Mouse (Mus musculus) T-helper 2 cell (primary cell): Measurements from ENCODE around the gene E030030I06Rik.
"Not testable (repeated sequence)": the region's sequence is repeated elsewhere in the genome, so short reads cannot be mapped to it uniquely, and the experiment has no call there.

Experiments
- in situ Hi-C: fragments of 300-600 bp; cut with MboI, MseI; formaldehyde crosslinking; loops from one replicate; pipeline ENCODE4 v1.15.1; 2025; ENCODE audit warnings: high pct_unique_total_duplicates

The E030030I06Rik gene

GRCm38 (mm10) chr10:22153147-22153690 is 4.1 kb upstream of the E030030I06Rik start:
- in situ Hi-C loops, result not testable (repeated sequence)

- in situ Hi-C loops, result not testable (repeated sequence)
Measured at GRCm38 (mm10) chr10:22151863-22152640, 3.0 kb upstream of the E030030I06Rik start.

GRCm38 (mm10) chr10:22151056-22151862 is 2.2 kb upstream of the E030030I06Rik start:
- in situ Hi-C loops, result not testable (repeated sequence)

- in situ Hi-C loops, result no loop called here
Measured at GRCm38 (mm10) chr10:22150593-22150992, 1.5 kb upstream of the E030030I06Rik start.

- in situ Hi-C loops, result no loop called here
Measured at GRCm38 (mm10) chr10:22149691-22150465, 808 bp upstream of the E030030I06Rik start.

GRCm38 (mm10) chr10:22148441-22149072 is 513 bp downstream of the E030030I06Rik start:
- in situ Hi-C loops, result no loop called here

GRCm38 (mm10) chr10:22142926-22143325 is 6.1 kb downstream of the E030030I06Rik start:
- in situ Hi-C loops, result loop anchor here (5.0 kb wide), 1 partner anchor 594 kb away; no protein-coding TSS in a partner anchor

- in situ Hi-C loops, result loop anchor here (5.0 kb wide), 1 partner anchor 595 kb away; no protein-coding TSS in a partner anchor
Measured at GRCm38 (mm10) chr10:22142194-22142593, 6.9 kb downstream of the E030030I06Rik start.

GRCm38 (mm10) chr10:22140665-22141280 is 8.3 kb downstream of the E030030I06Rik start:
- in situ Hi-C loops, result loop anchor here (5.0 kb wide), 1 partner anchor 597 kb away; no protein-coding TSS in a partner anchor

- in situ Hi-C loops, result no loop called here
Measured at GRCm38 (mm10) chr10:22074531-22074930, 74.5 kb downstream of the E030030I06Rik start.

- in situ Hi-C loops, result no loop called here
Measured at GRCm38 (mm10) chr10:22072739-22073138, 76.3 kb downstream of the E030030I06Rik start.

GRCm38 (mm10) chr10:22070576-22070975 is 78.5 kb downstream of the E030030I06Rik start:
- in situ Hi-C loops, result no loop called here

- in situ Hi-C loops, result no loop called here
Measured at GRCm38 (mm10) chr10:22070168-22070567, 78.9 kb downstream of the E030030I06Rik start.

GRCm38 (mm10) chr10:22067979-22068378 is 81.1 kb downstream of the E030030I06Rik start, which contains the start of gene 4930444G20Rik:
Gene 4930444G20Rik (minus strand): TSS chr10:22068079.
- in situ Hi-C loops, result not testable (repeated sequence)
